Mouse (Mus musculus): ENCODE measurements at regions not wholly inside any gene's neighbourhood (a gene's known extent, or its start where the extent isn't known, plus 50 kb on each side); places are given as distances from the start of the nearest gene placed in this dataset.
"Not testable (repeated sequence)": the region's sequence is repeated elsewhere in the genome, so short reads cannot be mapped to it uniquely, and the experiment has no call there.

GRCm38 (mm10) chr6:81818573-81818972 lies 104.9 kb upstream of the Gcfc2 start:
- no peak for DNase-seq (ENCODE audit: low spot score in 2 of 2)

GRCm38 (mm10) chr6:81820078-81820477 lies 103.4 kb upstream of the Gcfc2 start:
- no peak for DNase-seq (ENCODE audit: low spot score in 2 of 2)

DNA sequence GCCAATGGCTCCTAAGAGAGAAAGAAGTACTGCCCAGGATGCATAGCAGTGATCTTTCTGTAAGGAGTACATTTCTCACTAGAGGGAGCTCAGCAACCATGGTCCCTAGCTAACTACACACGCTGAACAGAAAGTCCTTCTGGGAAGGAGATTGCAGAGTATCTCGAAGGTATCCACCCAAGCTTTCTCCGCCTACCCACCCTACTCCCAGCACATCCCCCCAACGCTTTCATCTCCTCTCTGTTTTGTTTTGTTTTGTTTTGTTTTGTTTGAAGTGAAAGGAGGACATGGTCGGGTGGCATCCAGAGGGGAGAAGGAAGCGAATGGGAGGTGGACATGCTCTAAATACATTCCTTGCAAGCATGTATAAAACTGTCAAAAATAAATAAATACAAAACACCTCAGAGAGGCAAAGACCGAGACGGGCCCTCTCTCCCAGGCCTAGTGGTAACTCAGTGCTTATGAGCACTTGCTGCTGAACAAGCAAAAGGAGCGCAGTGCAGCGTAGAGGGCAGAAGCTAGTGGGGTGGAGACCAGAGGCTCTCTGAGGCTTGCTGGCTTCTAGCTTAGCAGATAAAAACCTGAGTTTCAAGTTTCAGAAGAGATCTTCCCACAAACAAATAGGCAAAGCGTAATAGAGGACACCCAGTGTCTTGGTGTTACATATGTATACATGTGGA lies 83.9 kb upstream of the Gcfc2 start:
- DNase-seq (ENCODE audit: low spot score in 2 of 2), result no peak

DNA sequence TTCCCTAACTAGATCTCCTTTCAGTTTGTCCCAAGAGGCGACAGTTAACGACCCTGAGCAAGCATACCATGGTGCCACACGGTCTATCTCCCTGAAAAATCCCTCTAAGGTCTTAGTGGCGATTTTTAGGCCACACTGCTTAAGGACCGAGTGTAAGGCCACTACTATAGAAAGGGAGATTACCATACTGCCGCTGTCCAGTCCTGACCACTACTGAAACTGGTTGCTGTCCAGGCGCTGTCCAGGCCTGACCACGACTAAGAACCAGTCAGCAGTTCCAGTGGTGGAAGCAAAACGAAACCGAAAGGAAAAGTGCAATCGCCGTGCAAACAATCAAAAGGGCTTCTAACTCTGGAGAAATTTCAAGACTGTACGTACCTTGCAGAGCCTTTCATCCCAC lies 55.3 kb upstream of the Gcfc2 start:
- not testable (repeated sequence) for DNase-seq (ENCODE audit: low spot score in 2 of 2)

All from spleen, postnatal 36 days (tissue).